Mouse (Mus musculus) kidney, postnatal 36 days (tissue): ENCODE measurements around the gene Crat.

ENCODE experiments used
- DNase-seq, 2 experiments: peaks; one replicate each; pipeline ENCODE4 v3.0.0; 2021 to 2022; ENCODE audit warnings: mixed read lengths in 2 of 2

The Crat gene

GRCm38 (mm10) chr2:30402843-30403242 is 12.8 kb downstream of the Crat start:
- no peak for DNase-seq

GRCm38 (mm10) chr2:30402351-30402826 is 13.2 kb downstream of the Crat start:
- DNase-seq: no peak

- no peak for DNase-seq
Measured at GRCm38 (mm10) chr2:30401581-30401980, 14.0 kb downstream of the Crat start.

GRCm38 (mm10) chr2:30399191-30400171 is 16.1 kb downstream of the Crat start:
- DNase-seq: peak; percentile 46 to 51

- no peak for DNase-seq
Measured at GRCm38 (mm10) chr2:30397986-30398512, 17.6 kb downstream of the Crat start.

GRCm38 (mm10) chr2:30396246-30396645 is 19.4 kb downstream of the Crat start:
- DNase-seq: no peak

- no peak for DNase-seq
Measured at GRCm38 (mm10) chr2:30395757-30396156, 19.9 kb downstream of the Crat start.

GRCm38 (mm10) chr2:30393370-30393656 is 22.3 kb downstream of the Crat start:
- DNase-seq: peak; percentile 27 to 44

GRCm38 (mm10) chr2:30392577-30393369 is 22.8 kb downstream of the Crat start:
- DNase-seq: peak; percentile 83

GRCm38 (mm10) chr2:30392114-30392576 is 23.5 kb downstream of the Crat start, which contains the start of gene Dolpp1:
Gene Dolpp1 (plus strand): TSS chr2:30392254.
- DNase-seq: peak; percentile 96 to 99

- DNase-seq: no peak
Measured at GRCm38 (mm10) chr2:30389000-30389399, 26.6 kb downstream of the Crat start.

GRCm38 (mm10) chr2:30386913-30387312 is 28.7 kb downstream of the Crat start:
- DNase-seq: no peak

- no peak for DNase-seq
Measured at GRCm38 (mm10) chr2:30385591-30385990, 30.0 kb downstream of the Crat start.

- DNase-seq: no peak
Measured at GRCm38 (mm10) chr2:30384814-30385213, 30.8 kb downstream of the Crat start.

- DNase-seq: no peak
Measured at GRCm38 (mm10) chr2:30381377-30381725, 34.3 kb downstream of the Crat start.

GRCm38 (mm10) chr2:30380564-30381376 is 34.8 kb downstream of the Crat start:
- no peak for DNase-seq

- DNase-seq: no peak
Measured at GRCm38 (mm10) chr2:30379307-30379706, 36.3 kb downstream of the Crat start.

GRCm38 (mm10) chr2:30377721-30378120 is 37.9 kb downstream of the Crat start:
- DNase-seq: no peak

- DNase-seq: no peak
Measured at GRCm38 (mm10) chr2:30375893-30376292, 39.7 kb downstream of the Crat start.

GRCm38 (mm10) chr2:30372726-30373125 is 42.9 kb downstream of the Crat start:
- peak in 1 of 2 experiments; percentile 25 for DNase-seq

- no peak for DNase-seq
Measured at GRCm38 (mm10) chr2:30371544-30371943, 44.1 kb downstream of the Crat start.

- DNase-seq: peak in 1 of 2 experiments; percentile 56
Measured at GRCm38 (mm10) chr2:30366203-30366602, 49.4 kb downstream of the Crat start.
